Mouse (Mus musculus) forebrain, postnatal 0 days (tissue): ENCODE results near the gene Fermt2. TPM values are rescaled to one million over a fixed set of nuclear protein-coding genes. Genes with fewer than 3 reads are reported as not detected.

ENCODE experiments used
- ATAC-seq: fragments of 200-750 bp; cut with Nextera tagmentation; 2 replicates; pipeline ENCODE4 v1.8.0; 2017; ENCODE audit warnings: mild to moderate bottlenecking, moderate library complexity
- DNase-seq: peaks from one replicate; pipeline ENCODE4 v3.0.0-alpha.2; 2015
- H3K27ac ChIP-seq: fragments of 300-500 bp; sonication (generic); 2 replicates; pipeline ENCODE4 v1.5.1; 2014; ENCODE audit warnings: low read depth, mild to moderate bottlenecking, antibody characterized with exemption, low read length, moderate library complexity, mixed read lengths
- H3K27me3 ChIP-seq: fragments of 300-500 bp; sonication (generic); 2 replicates; pipeline ENCODE4 v1.6.1; 2014; ENCODE audit warnings: mild to moderate bottlenecking, low read length, mixed read lengths; ENCODE audit not compliant: insufficient read depth
- H3K36me3 ChIP-seq: fragments of 300-500 bp; sonication (generic); 2 replicates; pipeline ENCODE4 v1.6.1; 2014; ENCODE audit warnings: mild to moderate bottlenecking, moderate library complexity; ENCODE audit not compliant: insufficient read depth
- H3K4me1 ChIP-seq: fragments of 300-500 bp; sonication (generic); 2 replicates; pipeline ENCODE4 v1.6.1; 2014; ENCODE audit warnings: antibody characterized with exemption; ENCODE audit not compliant: insufficient read depth
- H3K4me2 ChIP-seq: fragments of 300-500 bp; sonication (generic); 2 replicates; pipeline ENCODE4 v1.6.1; 2014; ENCODE audit warnings: low read depth, mild to moderate bottlenecking, moderate library complexity
- H3K4me3 ChIP-seq: fragments of 300-500 bp; sonication (generic); 2 replicates; pipeline ENCODE4 v1.5.1; 2014; ENCODE audit warnings: low read depth, low read length, mixed read lengths
- H3K9ac ChIP-seq: fragments of 300-500 bp; sonication (generic); 2 replicates; pipeline ENCODE4 v1.6.1; 2014; ENCODE audit warnings: mild to moderate bottlenecking
- H3K9me3 ChIP-seq: fragments of 300-500 bp; sonication (generic); 2 replicates; pipeline ENCODE4 v1.6.1; 2016; ENCODE audit warnings: low read length
- CTCF ChIP-seq: sonication (generic); IDR thresholded peaks from 2 replicates; pipeline ENCODE4 v1.5.1; 2016; ENCODE audit warnings: antibody characterized with exemption, control low read depth, low read depth
- WGBS: fragments of 180-500 bp; shearing (Covaris S2); extraction: QIAGEN DNeasy Blood & Tissue Kit; methylation state at CpG from one replicate; pipeline ENCODE4 v1.1.7; 2014; 5-methylcytosine and 5-hydroxymethylcytosine counted together
- polyA plus RNA-seq: library from polyadenylated mRNA; unstranded; fragments of >200 nt; fragmentation: Nextera tagmentation; extraction: Ambion mirVana; gene quantifications from 2 replicates; pipeline ENCODE4 v1.2.1, GENCODE M21; 2015
- total RNA-seq: library from RNA; depleted of rRNA; stranded (reverse); fragments of >200 nt; gene quantifications from 2 replicates; pipeline ENCODE4 v1.2.3, GENCODE M21; 2014; rRNA removed

Gene Fermt2
- total RNA-seq (29.5 and 36.2 TPM in 2 replicates), polyA plus RNA-seq (59.4 and 61.5 TPM in 2 replicates)

GRCm38 (mm10) chr14:45529411-45530363 is at the start of gene Fermt2:
Gene Fermt2, minus strand, starts transcription at chr14:45530118.
- peak within 1 kb of the TSS; percentile 81 for H3K9ac ChIP-seq
- 3% methylated on average over 78 of the region's 126 CpGs for WGBS
- no peaks in the 10 kb centered on the region for H3K36me3 ChIP-seq
- no peak for TF ChIP-seq CTCF
- peaks cover 17% of the 10 kb centered on the region for H3K4me1 ChIP-seq
- peak within 1 kb of the TSS; percentile 87 for H3K27ac ChIP-seq
- no peaks in the 10 kb centered on the region for H3K27me3 ChIP-seq
- DNase-seq, result peak; percentile 82
- H3K4me2 ChIP-seq, result peak within 1 kb of the TSS; percentile 63
- peak within 1 kb of the TSS; percentile 82 for H3K4me3 ChIP-seq
- peak; percentile 86 for ATAC-seq
- H3K9me3 ChIP-seq, result no peaks in the 10 kb centered on the region

GRCm38 (mm10) chr14:45566066-45566937 is 36.4 kb upstream of the Fermt2 start:
- H3K4me1 ChIP-seq, result no peaks in the 10 kb centered on the region
- TF ChIP-seq CTCF, result peak; percentile 73
- peak overlapping the region; percentile 17 for H3K4me3 ChIP-seq
- no peaks in the 10 kb centered on the region for H3K36me3 ChIP-seq
- H3K9me3 ChIP-seq, result no peaks in the 10 kb centered on the region
- ATAC-seq (no peak), DNase-seq (peak; percentile 74)
- H3K27me3 ChIP-seq, result no peaks in the 10 kb centered on the region
- H3K27ac ChIP-seq, result peak overlapping the region; percentile 70; the same call in 1 of the 2 replicates
- H3K9ac ChIP-seq, result no peak overlapping the region
- peak overlapping the region; percentile 46 for H3K4me2 ChIP-seq
- WGBS, result 22% methylated on average over 32 of the region's 33 CpGs

- Histone ChIP-seq H3K4me2 (peak overlapping the region; percentile 35), H3K36me3 (no peaks in the 10 kb centered on the region), H3K27ac (peak overlapping the region; percentile 70), H3K4me3 (peak overlapping the region; percentile 15; the same call in 1 of the 2 replicates), H3K4me1 (no peaks in the 10 kb centered on the region), H3K9me3 (no peaks in the 10 kb centered on the region), H3K27me3 (no peaks in the 10 kb centered on the region), H3K9ac (0 out of 2 replicates have a peak overlapping the region, but pooled peaks have one; percentile 19)
- no peak for TF ChIP-seq CTCF
- 5% methylated on average over 20 of the region's 20 CpGs for WGBS
- DNase-seq (peak; percentile 58), ATAC-seq (peak; percentile 79)
Measured at GRCm38 (mm10) chr14:45565216-45566065, 35.5 kb upstream of the Fermt2 start.

DNA sequence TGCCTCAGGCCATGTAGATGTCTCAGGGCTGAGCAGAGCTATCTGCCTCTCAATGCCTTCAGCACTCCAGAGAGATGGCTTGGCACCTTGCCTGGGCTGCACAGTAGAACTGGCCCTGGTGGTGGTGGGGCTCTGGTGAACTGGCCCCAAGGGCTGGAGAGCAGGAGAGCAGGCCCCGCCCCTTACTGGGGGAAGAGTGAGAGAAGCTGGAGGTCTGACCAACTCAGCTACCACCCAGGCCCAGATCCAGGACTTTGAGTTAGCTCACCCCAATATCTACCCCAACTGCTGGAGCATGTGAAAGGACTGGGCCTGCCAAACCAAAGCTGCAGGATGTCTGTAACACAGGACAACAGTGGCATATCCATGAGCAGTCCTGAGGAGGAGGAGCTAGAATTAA is 33.7 kb upstream of the Fermt2 start:
- ATAC-seq, result peak; percentile 29; the same call in 1 of the 2 replicates
- no peak overlapping the region for H3K4me3 ChIP-seq
- H3K27me3 ChIP-seq, result no peaks in the 10 kb centered on the region
- no peaks in the 10 kb centered on the region for H3K4me1 ChIP-seq
- no peaks in the 10 kb centered on the region for H3K9me3 ChIP-seq
- no peak overlapping the region for H3K9ac ChIP-seq
- 83% methylated on average over 1 of the region's 1 CpGs for WGBS
- TF ChIP-seq CTCF, result no peak
- no peak overlapping the region for H3K27ac ChIP-seq
- DNase-seq, result peak; percentile 29
- H3K4me2 ChIP-seq, result no peak overlapping the region
- no peaks in the 10 kb centered on the region for H3K36me3 ChIP-seq

- WGBS, result 75% methylated on average over 6 of the region's 6 CpGs
- no peak for TF ChIP-seq CTCF
- Histone ChIP-seq H3K4me3 (no peak overlapping the region), H3K27me3 (no peaks in the 10 kb centered on the region), H3K9me3 (no peaks in the 10 kb centered on the region), H3K9ac (no peak overlapping the region), H3K27ac (no peak overlapping the region), H3K36me3 (no peaks in the 10 kb centered on the region), H3K4me2 (no peak overlapping the region), H3K4me1 (no peaks in the 10 kb centered on the region)
- ATAC-seq (no peak), DNase-seq (no peak)
Measured at GRCm38 (mm10) chr14:45561681-45562080, 31.8 kb upstream of the Fermt2 start.

- 97% methylated on average over 1 of the region's 1 CpGs for WGBS
- Histone ChIP-seq H3K27me3 (no peaks in the 10 kb centered on the region), H3K27ac (no peak overlapping the region), H3K9me3 (no peaks in the 10 kb centered on the region), H3K4me2 (no peak overlapping the region), H3K4me1 (no peaks in the 10 kb centered on the region), H3K9ac (no peak overlapping the region), H3K4me3 (no peak overlapping the region), H3K36me3 (no peaks in the 10 kb centered on the region)
- TF ChIP-seq CTCF, result no peak
- DNase-seq (no peak), ATAC-seq (no peak)
Measured at GRCm38 (mm10) chr14:45559018-45559417, 29.1 kb upstream of the Fermt2 start.
